Mouse (Mus musculus): ENCODE data around the gene 2610044O15Rik8.

The 2610044O15Rik8 gene

DNA sequence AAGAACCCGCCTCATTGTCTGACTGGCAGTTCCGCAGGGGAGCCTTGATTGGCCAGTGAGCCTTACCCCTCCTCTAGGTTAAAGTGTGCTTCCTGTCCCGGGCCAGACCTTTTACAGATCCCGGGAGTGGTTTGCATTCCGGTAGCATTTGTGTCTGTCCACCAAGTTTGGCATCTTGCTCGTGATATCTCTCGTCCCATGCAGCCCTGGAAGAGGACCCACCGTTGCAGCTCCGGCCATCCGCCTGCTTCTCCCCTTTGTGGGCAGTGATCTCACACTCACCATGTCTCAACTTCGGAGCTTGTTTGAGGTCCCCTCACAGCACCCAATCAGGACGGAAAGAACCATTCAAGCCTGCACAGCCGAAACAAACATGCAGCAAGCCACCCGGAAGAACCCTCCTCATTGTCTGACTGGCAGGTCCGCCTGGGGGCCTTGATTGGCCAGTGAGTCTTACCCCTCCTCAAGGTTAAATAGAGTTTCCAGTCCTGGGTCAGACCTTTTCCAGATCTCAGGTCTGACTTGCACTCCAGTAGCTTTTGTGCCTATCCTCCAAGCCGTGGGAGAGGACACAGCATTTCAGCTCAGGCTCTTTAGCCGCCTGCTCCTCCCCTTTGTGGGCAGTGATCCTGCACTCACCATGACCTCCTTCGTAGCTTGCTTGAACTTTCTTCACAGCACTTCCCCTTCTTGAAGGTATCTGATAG is at the start of gene 2610044O15Rik8:
2610044O15Rik8 (minus strand) TSS at position 380 of the 707 bp plus-strand sequence.
- DNase-seq, result peak; percentile 70 to 74

DNA sequence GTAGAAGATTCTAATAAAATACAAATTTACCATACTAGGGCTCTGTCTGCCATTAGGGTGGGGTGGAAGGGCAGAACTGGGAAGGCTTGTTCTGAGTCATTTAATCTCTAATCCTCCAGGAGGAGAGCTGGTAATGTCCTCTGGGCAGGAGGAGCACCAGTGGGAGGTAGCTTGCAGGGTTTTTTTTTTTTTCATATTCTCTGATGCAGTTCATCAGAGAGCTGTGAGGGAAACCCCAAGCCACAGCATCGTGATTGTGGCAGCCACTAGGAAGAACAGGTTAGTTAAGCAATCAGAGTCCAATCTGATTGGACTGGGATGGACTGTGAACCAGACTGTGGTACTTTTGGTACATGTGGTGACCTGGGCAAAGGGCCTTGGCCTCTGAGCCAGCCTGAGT is 31.7 kb upstream of the 2610044O15Rik8 start:
- no peak for DNase-seq

DNA sequence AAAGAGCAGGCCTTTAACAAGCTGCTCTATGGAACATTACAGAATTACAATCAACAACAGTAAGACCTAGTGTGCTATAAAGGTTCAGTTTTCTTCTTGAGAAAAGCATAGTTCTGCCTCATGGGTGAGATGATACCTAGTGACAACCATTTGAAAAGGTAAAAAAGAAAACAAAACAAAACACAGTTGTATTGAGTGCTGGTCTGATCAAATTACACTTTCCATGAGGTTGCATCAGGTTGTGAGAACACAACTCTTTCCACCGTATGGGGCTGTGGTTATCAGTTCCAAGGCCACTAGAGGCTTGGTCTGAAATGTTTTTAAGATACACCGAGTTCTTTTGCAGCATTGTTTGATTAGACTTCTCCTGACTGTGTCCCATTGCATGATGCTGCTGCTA is 30.1 kb upstream of the 2610044O15Rik8 start:
- DNase-seq, result no peak

DNA sequence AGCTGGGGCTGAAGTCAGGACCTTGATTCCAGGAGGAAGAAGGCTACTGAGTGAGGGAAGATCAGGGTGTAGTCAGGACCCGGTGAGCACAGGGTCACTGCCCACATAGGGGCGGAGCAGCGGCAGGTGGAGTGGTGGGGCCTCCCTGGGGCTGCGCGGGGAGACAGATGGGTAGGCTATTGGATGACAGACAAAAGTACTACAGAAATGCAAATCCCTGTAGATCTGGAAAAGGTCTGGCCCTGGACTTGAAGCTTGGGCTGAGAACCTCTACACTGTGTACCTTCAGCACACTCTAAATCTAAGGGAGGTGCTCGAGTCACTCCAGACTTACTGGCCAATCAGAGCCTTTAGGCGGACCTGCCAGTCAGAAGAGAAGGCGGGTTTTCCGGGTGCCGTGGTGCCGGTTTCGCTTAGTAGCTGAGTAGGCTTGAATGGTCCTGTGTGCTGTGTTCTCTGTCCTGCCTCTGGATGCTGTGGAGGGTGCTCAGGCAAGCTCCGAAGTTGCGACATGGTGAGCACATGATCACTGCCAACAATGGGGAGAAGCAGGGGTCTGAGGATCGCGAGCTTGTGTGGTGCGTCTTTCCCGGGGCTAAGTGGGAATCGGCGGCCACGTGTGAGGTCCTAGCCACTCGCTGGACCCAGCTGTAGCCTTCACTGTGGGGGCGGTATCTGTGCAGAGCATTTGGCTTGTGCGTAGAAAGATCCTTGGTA is 29.2 kb upstream of the 2610044O15Rik8 start:
- DNase-seq, result peak; percentile 62 to 67

DNA sequence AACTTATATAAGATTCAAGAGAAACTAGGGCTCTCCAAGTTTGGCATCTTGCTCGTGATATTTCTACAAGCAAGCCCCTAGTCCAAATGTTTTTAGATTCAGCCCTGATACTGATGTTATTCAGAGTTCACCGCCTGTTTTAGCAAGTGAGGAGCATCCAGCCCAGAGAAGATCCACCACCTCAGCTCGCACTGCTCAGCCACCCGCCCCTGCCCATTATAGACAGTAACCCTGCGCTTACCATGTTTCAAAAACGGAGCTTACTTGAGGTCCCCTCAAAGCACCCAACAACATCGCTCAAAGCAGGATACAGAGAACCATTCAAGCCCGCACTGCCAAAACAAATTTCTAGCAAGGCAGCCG is 561 bp downstream of the 2610044O15Rik8 start:
- DNase-seq, result no peak
